In the genomic region with DNA sequence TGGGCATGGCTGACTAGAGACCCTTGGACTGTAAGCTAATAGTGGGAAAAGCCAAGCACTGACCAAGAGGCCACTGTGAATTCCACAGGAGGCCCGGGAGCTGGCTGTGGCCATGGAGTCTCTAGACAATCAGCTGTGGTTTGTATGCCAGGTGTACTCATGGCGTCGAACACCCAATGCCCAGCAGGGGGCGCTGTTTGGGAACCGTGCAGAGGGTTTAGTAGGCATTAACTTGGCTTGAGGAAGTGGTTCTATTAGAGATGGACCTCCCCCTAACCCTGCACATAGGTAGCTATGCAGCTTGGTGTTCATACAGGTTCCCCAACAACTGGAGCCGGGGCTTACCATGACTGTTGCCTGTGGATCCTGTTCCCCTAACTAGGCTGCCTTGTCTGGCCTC, we compare ENCODE assay signal across 9 mouse cellular contexts. TPM values are rescaled to one million over a fixed set of nuclear protein-coding genes. Genes with fewer than 3 reads are reported as not detected.
DNase-seq lines count a peak whose midpoint lies in the region; ATAC-seq and TF ChIP-seq lines count a peak whose summit lies in the region.
"Had no signal": no experiment of that assay in that cellular context is flagged by ENCODE, and none has a peak within 500 bp of the region (broad histone marks: within the 10 kb centered on the region; RNA-seq: fewer than 3 reads in every experiment).

No protein-coding gene starts in this region.

- H3K36me3 ChIP-seq in stomach, postnatal 0 days (ENCODE audit: control insufficient read depth, insufficient read depth, low read length), result no peaks in the 10 kb centered on the region
- H3K36me3 ChIP-seq in midbrain, embryonic 13.5 days, result no peaks in the 10 kb centered on the region
- H3K36me3 ChIP-seq in neural tube, embryonic 15.5 days, result no peaks in the 10 kb centered on the region

- no peak for DNase-seq in cerebellum, adult 2 months
- no peak for DNase-seq in cerebellum, postnatal 4 days (ENCODE audit: low spot score in 2 of 2)
- DNase-seq in 416B (ENCODE audit: low read depth), result peak; percentile 60
- DNase-seq in c-Kit-negative CD71-positive TER-119-positive erythroid progenitor cells, embryonic 14.5 days (ENCODE audit: low read depth, low spot score), result peak; percentile 24
- no peak for DNase-seq in lung, adult 2 months
- DNase-seq in stomach, postnatal 0 days (ENCODE audit: low spot score), result peak; percentile 68

- ATAC-seq in stomach, postnatal 0 days (ENCODE audit: low FRiP score, low TSS enrichment), result no peak
- no peak for ATAC-seq in midbrain, embryonic 13.5 days
- ATAC-seq in neural tube, embryonic 15.5 days (ENCODE audit: low FRiP score), result no peak

- H3K9me3 ChIP-seq in stomach, postnatal 0 days (ENCODE audit: control insufficient read depth, low read length), result no peaks in the 10 kb centered on the region
- H3K9me3 ChIP-seq in midbrain, embryonic 13.5 days, result no peaks in the 10 kb centered on the region
- H3K9me3 ChIP-seq in neural tube, embryonic 15.5 days (replicated peaks), result no peaks in the 10 kb centered on the region

- H3K27me3 ChIP-seq in cerebellum, adult 2 months (ENCODE audit: control insufficient read depth, insufficient read depth, low read length), result no peaks in the 10 kb centered on the region
- H3K27me3 ChIP-seq in stomach, postnatal 0 days (ENCODE audit: control insufficient read depth, insufficient read depth, low read length), result no peaks in the 10 kb centered on the region
- H3K27me3 ChIP-seq in midbrain, embryonic 13.5 days, result no peaks in the 10 kb centered on the region
- no peaks in the 10 kb centered on the region for H3K27me3 ChIP-seq in neural tube, embryonic 15.5 days (replicated peaks)

- 0 out of 2 replicates have a peak, but pooled peaks have one; percentile 13 for TF ChIP-seq CTCF in cerebellum, adult 2 months (IDR thresholded peaks at IDR 0.05; ENCODE audit: borderline replicate concordance, insufficient read depth, low read depth, low read length)
- peak; percentile 39; the same call in 1 of the 2 replicates for TF ChIP-seq CTCF in lung, adult 2 months (IDR thresholded peaks at IDR 0.05; ENCODE audit: insufficient read depth, low read length)
- peak; percentile 63 for TF ChIP-seq CTCF in stomach, postnatal 0 days (IDR thresholded peaks at IDR 0.05; ENCODE audit: low read depth)

- 49% methylated on average over 6 of the region's 6 CpGs for whole genome bisulfite sequencing in cerebellum, adult 2 months
- 40% methylated on average over 6 of the region's 6 CpGs for WGBS in lung, adult 2 months
- 47% methylated on average over 6 of the region's 6 CpGs for WGBS in stomach, postnatal 0 days
- WGBS in midbrain, embryonic 13.5 days, result 57% methylated on average over 6 of the region's 6 CpGs
- whole genome bisulfite sequencing in neural tube, embryonic 15.5 days, result 49% methylated on average over 6 of the region's 6 CpGs

- no peaks in the 10 kb centered on the region for H3K4me1 ChIP-seq in cerebellum, adult 2 months (ENCODE audit: control insufficient read depth, insufficient read depth, low read length)
- H3K4me1 ChIP-seq in lung, adult 2 months (ENCODE audit: control insufficient read depth, insufficient read depth, low read length), result no peaks in the 10 kb centered on the region
- no peaks in the 10 kb centered on the region for H3K4me1 ChIP-seq in stomach, postnatal 0 days (replicated peaks; ENCODE audit: control insufficient read depth, insufficient read depth)
- no peaks in the 10 kb centered on the region for H3K4me1 ChIP-seq in midbrain, embryonic 13.5 days (replicated peaks)
- H3K4me1 ChIP-seq in neural tube, embryonic 15.5 days, result no peaks in the 10 kb centered on the region

- no peak overlapping the region for H3K4me2 ChIP-seq in stomach, postnatal 0 days (replicated peaks; ENCODE audit: low read depth)
- H3K4me2 ChIP-seq in midbrain, embryonic 13.5 days (replicated peaks), result no peak overlapping the region
- H3K4me2 ChIP-seq in neural tube, embryonic 15.5 days, result no peak overlapping the region

- TF ChIP-seq EP300 in stomach, postnatal 0 days (optimal IDR thresholded peaks at IDR 0.05), result no peak

- no peak overlapping the region for H3K9ac ChIP-seq in stomach, postnatal 0 days (ENCODE audit: low read length)
- no peak overlapping the region for H3K9ac ChIP-seq in midbrain, embryonic 13.5 days (replicated peaks)
- H3K9ac ChIP-seq in neural tube, embryonic 15.5 days (replicated peaks), result no peak overlapping the region

- no peak for TF ChIP-seq POLR2A in cerebellum, adult 2 months (IDR thresholded peaks at IDR 0.05; ENCODE audit: borderline replicate concordance, insufficient read depth, low read length)
- TF ChIP-seq POLR2A in lung, adult 2 months (IDR thresholded peaks at IDR 0.05; ENCODE audit: borderline replicate concordance, extremely low read depth, low read depth, low read length), result no peak

- H3K4me3 ChIP-seq in cerebellum, adult 2 months (replicated peaks; ENCODE audit: insufficient read depth, low read depth, low read length), result no peak overlapping the region
- no peak overlapping the region for H3K4me3 ChIP-seq in lung, adult 2 months (replicated peaks; ENCODE audit: extremely low read depth, low read depth, low read length)
- no peak overlapping the region for H3K4me3 ChIP-seq in stomach, postnatal 0 days (ENCODE audit: low read depth, low read length)
- H3K4me3 ChIP-seq in midbrain, embryonic 13.5 days (replicated peaks), result no peak overlapping the region
- H3K4me3 ChIP-seq in neural tube, embryonic 15.5 days (replicated peaks), result no peak overlapping the region

- no peak overlapping the region for H3K27ac ChIP-seq in cerebellum, adult 2 months (ENCODE audit: insufficient read depth, low read length)
- no peak overlapping the region for H3K27ac ChIP-seq in stomach, postnatal 0 days (replicated peaks)
- no peak overlapping the region for H3K27ac ChIP-seq in midbrain, embryonic 13.5 days
- no peak overlapping the region for H3K27ac ChIP-seq in neural tube, embryonic 15.5 days (replicated peaks)

RNA-seq across cellular contexts. Expression of gene Ffar2, which starts 17.7 kb away (rescaled TPM):
- 0.03 TPM in 1 of 2 replicates, not detected in the other for polyA plus RNA-seq in cerebellum, adult 2 months (2012; rRNA removed)
- polyA plus RNA-seq in lung, adult 2 months (2012; rRNA removed), result 3.0 and 5.2 TPM in 2 replicates
- 1.7 TPM in 2 replicates for polyA plus RNA-seq in stomach, postnatal 0 days (2015; fragmentation: Nextera tagmentation; extraction: Ambion mirVana)
- polyA plus RNA-seq in midbrain, embryonic 13.5 days (2015; fragmentation: Nextera tagmentation; extraction: Ambion mirVana), result 0.17 and 0.50 TPM in 2 replicates
- polyA plus RNA-seq in neural tube, embryonic 15.5 days (2015; fragmentation: Nextera tagmentation; extraction: Ambion mirVana), result 0.15 and 1.1 TPM in 2 replicates

RNA-seq across cellular contexts. Expression of gene Krtdap, which starts 18.2 kb away (rescaled TPM):
- polyA plus RNA-seq in cerebellum, adult 2 months (2012; rRNA removed), result not detected in 2 replicates
- polyA plus RNA-seq in lung, adult 2 months (2012; rRNA removed), result 307 TPM in 1 of 2 replicates, not detected in the other
- polyA plus RNA-seq in stomach, postnatal 0 days (2015; fragmentation: Nextera tagmentation; extraction: Ambion mirVana), result 12,744 and 13,054 TPM in 2 replicates
- not detected in 2 replicates for polyA plus RNA-seq in midbrain, embryonic 13.5 days (2015; fragmentation: Nextera tagmentation; extraction: Ambion mirVana)
- polyA plus RNA-seq in neural tube, embryonic 15.5 days (2015; fragmentation: Nextera tagmentation; extraction: Ambion mirVana), result 2.4 and 10.4 TPM in 2 replicates

RNA-seq across cellular contexts. Expression of gene Dmkn, which starts 42.4 kb away (rescaled TPM):
- polyA plus RNA-seq in cerebellum, adult 2 months (2012; rRNA removed), result 1.4 and 1.8 TPM in 2 replicates
- polyA plus RNA-seq in lung, adult 2 months (2012; rRNA removed), result 43.8 and 486 TPM in 2 replicates
- 1,959 and 2,038 TPM in 2 replicates for polyA plus RNA-seq in stomach, postnatal 0 days (2015; fragmentation: Nextera tagmentation; extraction: Ambion mirVana)
- polyA plus RNA-seq in midbrain, embryonic 13.5 days (2015; fragmentation: Nextera tagmentation; extraction: Ambion mirVana), result 0.27 and 0.57 TPM in 2 replicates
- 3.7 and 6.2 TPM in 2 replicates for polyA plus RNA-seq in neural tube, embryonic 15.5 days (2015; fragmentation: Nextera tagmentation; extraction: Ambion mirVana)

RNA-seq across cellular contexts. Expression of gene Ffar3, which starts 50.1 kb away (rescaled TPM):
- not detected in 2 replicates for polyA plus RNA-seq in cerebellum, adult 2 months (2012; rRNA removed)
- polyA plus RNA-seq in lung, adult 2 months (2012; rRNA removed), result not detected in 2 replicates
- polyA plus RNA-seq in stomach, postnatal 0 days (2015; fragmentation: Nextera tagmentation; extraction: Ambion mirVana), result 0.22 and 0.30 TPM in 2 replicates
- polyA plus RNA-seq in midbrain, embryonic 13.5 days (2015; fragmentation: Nextera tagmentation; extraction: Ambion mirVana), result not detected in 2 replicates
- 0.14 TPM in 1 of 2 replicates, not detected in the other for polyA plus RNA-seq in neural tube, embryonic 15.5 days (2015; fragmentation: Nextera tagmentation; extraction: Ambion mirVana)
- polyA plus RNA-seq: heart, embryonic 16.5 days had no signal

RNA-seq across cellular contexts. Expression of gene Sbsn, which starts 54.7 kb away (rescaled TPM):
- polyA plus RNA-seq in cerebellum, adult 2 months (2012; rRNA removed), result 6.3 and 6.9 TPM in 2 replicates
- polyA plus RNA-seq in lung, adult 2 months (2012; rRNA removed), result 3.8 and 60.4 TPM in 2 replicates
- 438 and 453 TPM in 2 replicates for polyA plus RNA-seq in stomach, postnatal 0 days (2015; fragmentation: Nextera tagmentation; extraction: Ambion mirVana)
- 2.3 TPM in 2 replicates for polyA plus RNA-seq in midbrain, embryonic 13.5 days (2015; fragmentation: Nextera tagmentation; extraction: Ambion mirVana)
- polyA plus RNA-seq in neural tube, embryonic 15.5 days (2015; fragmentation: Nextera tagmentation; extraction: Ambion mirVana), result 1.6 and 2.0 TPM in 2 replicates

Comparison
In these comparisons a context has a peak if more than half of its experiments do, and no peak if none do; other contexts are left out.
1. DNase-seq: peak in 416B (single experiment), c-Kit-negative CD71-positive TER-119-positive erythroid progenitor cells, embryonic 14.5 days (single experiment) and stomach, postnatal 0 days (single experiment); none in cerebellum, adult 2 months (0 of 2), cerebellum, postnatal 4 days (0 of 2) and lung, adult 2 months (single experiment).
2. CTCF ChIP-seq: peak in every context shown above with its lines; median percentile 63 in stomach, postnatal 0 days; 39 in lung, adult 2 months; 13 in cerebellum, adult 2 months.